Mouse (Mus musculus) lung, embryonic 14.5 days (tissue): ENCODE data around the gene Gm3055. TPM values are rescaled to one million over a fixed set of nuclear protein-coding genes. Genes with fewer than 3 reads are reported as not detected.
"Not testable (repeated sequence)": the region's sequence is repeated elsewhere in the genome, so short reads cannot be mapped to it uniquely, and the experiment has no call there.

Experiments used
- ATAC-seq: fragments of 200-750 bp; cut with Nextera tagmentation; 2 replicates; pipeline ENCODE4 v1.8.0; 2017; ENCODE audit warnings: mild to moderate bottlenecking, moderate TSS enrichment, moderate library complexity; ENCODE audit not compliant: insufficient read depth
- DNase-seq: peaks from one replicate; pipeline ENCODE4 v3.0.0-alpha.2; 2015
- H3K27ac ChIP-seq: fragments of 300-500 bp; sonication (generic); 2 replicates; pipeline ENCODE4 v1.5.1; 2014; ENCODE audit warnings: low read depth, mild to moderate bottlenecking, moderate library complexity
- H3K27me3 ChIP-seq: fragments of 300-500 bp; sonication (generic); 2 replicates; pipeline ENCODE4 v1.6.1; 2014; ENCODE audit warnings: low read length, control low read depth; ENCODE audit not compliant: insufficient read depth
- H3K36me3 ChIP-seq: fragments of 300-500 bp; sonication (generic); 2 replicates; pipeline ENCODE4 v1.6.1; 2014; ENCODE audit warnings: control low read depth; ENCODE audit not compliant: insufficient read depth
- H3K4me1 ChIP-seq: fragments of 300-500 bp; sonication (generic); 2 replicates; pipeline ENCODE4 v1.6.1; 2014; ENCODE audit warnings: antibody characterized with exemption, control low read depth; ENCODE audit not compliant: insufficient read depth
- H3K4me2 ChIP-seq: fragments of 300-500 bp; sonication (generic); 2 replicates; pipeline ENCODE4 v1.6.1; 2014; ENCODE audit warnings: mild to moderate bottlenecking
- H3K4me3 ChIP-seq: fragments of 300-500 bp; sonication (generic); 2 replicates; pipeline ENCODE4 v1.5.1; 2014; ENCODE audit warnings: low read depth, low read length
- H3K9ac ChIP-seq: fragments of 300-500 bp; sonication (generic); 2 replicates; pipeline ENCODE4 v1.6.1; 2014
- H3K9me3 ChIP-seq: fragments of 300-500 bp; sonication (generic); 2 replicates; pipeline ENCODE4 v1.6.1; 2016; ENCODE audit warnings: low read depth, low read length, control low read depth
- whole genome bisulfite sequencing: fragments of 180-500 bp; shearing (Covaris S2); extraction: QIAGEN DNeasy Blood & Tissue Kit; methylation state at CpG from one replicate; pipeline ENCODE4 v1.1.7; 2014; 5-methylcytosine and 5-hydroxymethylcytosine counted together
- polyA plus RNA-seq: library from polyadenylated mRNA; unstranded; fragments of >200 nt; fragmentation: Nextera tagmentation; extraction: Ambion mirVana; gene quantifications from 2 replicates; pipeline ENCODE4 v1.2.1, GENCODE M21; 2014

The Gm3055 gene
- 14.2 and 14.4 TPM in 2 replicates for polyA plus RNA-seq

DNA sequence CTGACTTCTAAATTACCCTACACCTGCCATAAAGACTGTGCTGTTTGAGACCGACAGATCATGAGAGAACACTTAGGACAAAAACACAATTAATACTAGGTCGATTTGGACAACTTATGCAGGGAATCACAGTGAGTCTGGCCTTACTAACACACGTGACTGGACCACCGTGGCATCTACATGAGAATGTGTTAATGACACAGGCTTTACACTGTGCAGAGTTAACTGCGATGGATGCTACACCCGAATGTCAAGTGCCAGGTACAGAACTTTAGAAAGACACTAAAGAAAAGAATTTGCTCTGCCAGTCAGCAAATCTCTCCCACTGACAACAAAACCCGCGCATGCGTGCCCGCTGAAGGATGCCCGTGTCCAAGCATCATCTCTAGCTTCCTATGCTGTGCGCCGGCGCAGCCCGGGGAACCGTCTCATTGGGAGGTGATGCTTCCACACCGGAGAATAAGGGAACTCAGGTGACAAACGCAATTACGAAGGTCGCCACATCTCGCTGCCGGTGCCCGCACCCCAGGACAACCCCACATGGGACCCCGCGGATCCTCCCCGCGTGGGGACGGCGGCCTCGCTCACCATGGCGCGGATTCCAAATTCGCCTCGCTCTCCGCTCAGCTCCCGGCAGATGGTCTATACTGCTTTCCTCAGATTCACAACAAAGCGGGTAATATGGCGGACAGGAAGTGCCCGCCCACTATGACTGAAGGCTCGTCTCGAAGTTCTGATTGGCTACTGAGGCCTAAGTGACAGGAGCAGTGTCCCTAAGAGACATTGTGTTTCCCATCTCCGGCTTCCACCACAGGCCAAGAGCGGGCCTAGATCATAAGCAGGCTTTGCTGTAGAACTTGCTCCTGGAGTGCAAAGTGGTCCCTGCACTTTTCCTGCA is at the start of gene Gm3055:
Gm3055 (minus strand) TSS at position 656 of the 898 bp plus-strand sequence.
- H3K27me3 ChIP-seq, H3K27ac ChIP-seq, H3K4me2 ChIP-seq, H3K36me3 ChIP-seq, H3K4me3 ChIP-seq, H3K9ac ChIP-seq, H3K4me1 ChIP-seq, DNase-seq, H3K9me3 ChIP-seq: not testable (repeated sequence)
- peak; percentile 99 for ATAC-seq
- WGBS = no CpG with 5 or more reads among the region's 43 CpGs

DNA sequence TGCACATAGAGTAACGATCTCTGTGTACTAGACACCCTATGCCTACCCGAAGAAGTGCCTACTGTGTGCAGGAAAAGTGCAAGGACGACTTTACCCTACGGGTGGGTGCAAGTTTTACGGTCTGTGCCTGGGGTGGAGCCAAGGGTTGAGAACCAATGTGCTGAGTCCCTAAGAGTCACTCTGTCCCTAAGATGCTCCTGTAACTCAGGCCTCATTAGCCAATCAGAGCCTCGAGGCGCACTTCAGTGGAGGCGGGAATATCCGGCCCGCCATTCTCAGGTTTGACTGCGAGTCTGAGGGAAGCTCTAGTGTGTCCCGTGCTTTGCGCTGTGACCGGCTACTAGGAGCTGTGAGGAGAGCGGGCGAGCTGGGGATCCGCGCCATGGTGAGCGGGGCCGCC is 40.9 kb upstream of the Gm3055 start, which contains the start of gene Gm4767:
Gm4767 (plus strand) TSS at position 288 of the 400 bp plus-strand sequence.
- not testable (repeated sequence) for H3K27me3 ChIP-seq, H3K9ac ChIP-seq, H3K4me1 ChIP-seq, H3K4me3 ChIP-seq, H3K4me2 ChIP-seq, H3K9me3 ChIP-seq, H3K36me3 ChIP-seq, H3K27ac ChIP-seq
- ATAC-seq (peak; percentile 71; the same call in 1 of the 2 replicates), DNase-seq (peak; percentile 16)
- 30% methylated on average over 12 of the region's 20 CpGs for WGBS

DNA sequence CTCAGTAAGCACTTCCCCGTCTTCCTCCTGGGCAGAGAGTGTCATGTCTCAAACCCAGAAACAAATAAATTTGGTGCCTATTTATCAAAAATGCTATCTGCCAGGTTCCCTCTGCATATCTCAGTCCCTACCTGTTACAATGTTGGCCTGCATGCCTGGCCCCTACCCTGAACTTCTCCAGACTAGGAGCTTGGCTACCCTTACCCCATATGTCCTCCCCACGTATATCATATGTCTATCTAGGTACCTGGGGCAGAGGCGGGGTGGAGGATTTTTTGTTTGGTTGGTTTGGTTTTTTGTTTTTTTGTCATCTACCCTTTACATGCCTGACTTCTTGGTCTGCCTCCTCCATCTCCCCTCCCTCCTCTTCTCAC is 430 bp upstream of the Gm3055 start:
- no CpG with 5 or more reads among the region's 3 CpGs for WGBS
- not testable (repeated sequence) for H3K27me3 ChIP-seq, H3K36me3 ChIP-seq, H3K9me3 ChIP-seq, DNase-seq, H3K4me1 ChIP-seq, H3K9ac ChIP-seq, H3K27ac ChIP-seq, H3K4me2 ChIP-seq, H3K4me3 ChIP-seq
- peak; percentile 54 for ATAC-seq

DNA sequence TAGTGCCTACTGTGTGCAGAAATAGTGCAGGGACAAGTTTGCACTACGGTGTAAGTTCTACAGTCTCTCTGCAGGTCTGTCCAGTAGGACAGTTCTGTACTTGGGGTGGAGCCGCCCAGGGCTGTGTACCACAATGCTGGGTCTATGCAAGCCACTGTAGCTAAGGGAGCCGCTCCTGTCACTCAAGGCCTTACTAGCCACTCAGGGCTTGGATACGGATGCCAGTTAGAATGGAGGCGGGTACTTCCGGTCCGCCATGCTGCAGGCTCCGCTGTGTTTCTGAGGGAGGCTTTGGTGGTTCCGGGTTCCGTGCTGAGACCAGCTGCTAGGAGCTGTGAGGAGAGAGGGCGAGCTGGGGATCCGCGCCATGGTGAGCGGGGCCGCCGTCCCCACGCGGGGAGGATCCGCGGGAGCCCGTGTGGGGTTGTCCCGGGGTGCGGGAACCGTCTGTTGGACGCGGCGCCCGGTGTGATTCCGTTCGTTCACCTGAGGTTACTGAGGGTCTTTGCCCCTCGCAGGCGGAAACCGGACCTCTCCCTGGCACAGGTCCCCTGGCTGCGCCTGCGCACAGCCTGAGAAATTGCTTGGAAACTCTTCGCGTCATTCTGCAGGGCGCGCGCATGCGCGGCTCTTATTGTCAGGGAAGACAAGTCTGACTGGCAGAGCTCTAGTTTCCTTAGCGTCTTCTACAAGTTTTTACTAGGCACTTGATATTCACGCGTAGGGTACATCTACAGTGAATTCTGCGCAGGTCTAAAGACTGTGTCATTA is 66.2 kb downstream of the Gm3055 start, which contains the start of gene Zfp433:
Zfp433 (plus strand) TSS at position 295 of the 771 bp plus-strand sequence.
- not testable (repeated sequence) for H3K36me3 ChIP-seq, H3K27me3 ChIP-seq, H3K27ac ChIP-seq, H3K4me3 ChIP-seq, H3K9ac ChIP-seq, H3K9me3 ChIP-seq, DNase-seq, H3K4me2 ChIP-seq, H3K4me1 ChIP-seq
- peak; percentile 100 for ATAC-seq
- WGBS = no CpG with 5 or more reads among the region's 46 CpGs

Other genes with a start within 250 kb of the Gm3055 start
- 1.1 and 1.7 TPM in 2 replicates for gene Gna15, start 246.9 kb downstream of the Gm3055 start, polyA plus RNA-seq
- 81.2 and 88.2 TPM in 2 replicates for gene Gna11, start 226.0 kb downstream of the Gm3055 start, polyA plus RNA-seq
- 360 and 404 TPM in 2 replicates for gene Aes, start 211.7 kb downstream of the Gm3055 start, polyA plus RNA-seq
- 27.5 and 32.5 TPM in 2 replicates for gene Tle2, start 196.6 kb downstream of the Gm3055 start, polyA plus RNA-seq
- 24.1 and 25.2 TPM in 2 replicates for gene Tle6, start 170.1 kb downstream of the Gm3055 start, polyA plus RNA-seq
- 0.58 and 0.61 TPM in 2 replicates for gene BC025920, start 164.9 kb downstream of the Gm3055 start, polyA plus RNA-seq
- gene Sirt6, start 143.4 kb downstream of the Gm3055 start, polyA plus RNA-seq = 35.8 and 39.3 TPM in 2 replicates
- 6.1 and 7.3 TPM in 2 replicates for gene Ankrd24, start 142.6 kb downstream of the Gm3055 start, polyA plus RNA-seq
- 4.0 and 4.7 TPM in 2 replicates for gene Gm10778, start 122.1 kb downstream of the Gm3055 start, polyA plus RNA-seq
- gene Zfp433, start 66.3 kb downstream of the Gm3055 start, polyA plus RNA-seq = 18.1 and 22.9 TPM in 2 replicates
- gene Gm4767, start 41.0 kb upstream of the Gm3055 start, polyA plus RNA-seq = 3.6 and 4.0 TPM in 2 replicates
- 10.5 and 11.1 TPM in 2 replicates for gene Gm32687, start 92.8 kb upstream of the Gm3055 start, polyA plus RNA-seq
- 6.4 and 7.2 TPM in 2 replicates for gene Zfp781, start 159.3 kb upstream of the Gm3055 start, polyA plus RNA-seq